10 mouse cellular contexts compared by ENCODE assay signal in genomic region chr12:86768986-86769580, GRCm38 (mm10). TPM values are rescaled to one million over a fixed set of nuclear protein-coding genes. Genes with fewer than 3 reads are reported as not detected.
DNase-seq lines count a peak whose midpoint lies in the region; ATAC-seq and TF ChIP-seq lines count a peak whose summit lies in the region.
"Had no signal": no experiment of that assay in that cellular context is flagged by ENCODE, and none has a peak within 500 bp of the region (broad histone marks: within the 10 kb centered on the region; RNA-seq: fewer than 3 reads in every experiment).

No protein-coding gene starts in this region.

- H3K36me3 ChIP-seq in intestine, postnatal 0 days (ENCODE audit: control insufficient read depth, insufficient read depth), result no peaks in the 10 kb centered on the region
- H3K36me3 ChIP-seq in intestine, embryonic 16.5 days (ENCODE audit: control insufficient read depth, insufficient read depth, low read length), result no peaks in the 10 kb centered on the region
- H3K36me3 ChIP-seq in testis, adult 2 months (ENCODE audit: control insufficient read depth, insufficient read depth, low read length), result no peaks in the 10 kb centered on the region
- H3K36me3 ChIP-seq: embryonic facial prominence, embryonic 12.5 days had no signal

- 32% methylated on average over 4 of the region's 4 CpGs for WGBS in intestine, postnatal 0 days
- 37% methylated on average over 4 of the region's 4 CpGs for WGBS in intestine, embryonic 16.5 days

- no peaks in the 10 kb centered on the region for H3K27me3 ChIP-seq in intestine, postnatal 0 days (replicated peaks; ENCODE audit: control insufficient read depth, insufficient read depth, low read length)
- H3K27me3 ChIP-seq in intestine, embryonic 16.5 days (replicated peaks; ENCODE audit: control insufficient read depth, insufficient read depth, low read length), result no peaks in the 10 kb centered on the region
- no peaks in the 10 kb centered on the region for H3K27me3 ChIP-seq in testis, adult 2 months (ENCODE audit: control insufficient read depth, insufficient read depth, low read length)
- H3K27me3 ChIP-seq: embryonic facial prominence, embryonic 12.5 days had no signal

- H3K9me3 ChIP-seq in intestine, postnatal 0 days (ENCODE audit: control insufficient read depth), result no peaks in the 10 kb centered on the region
- no peaks in the 10 kb centered on the region for H3K9me3 ChIP-seq in intestine, embryonic 16.5 days (ENCODE audit: control insufficient read depth, low read length)
- H3K9me3 ChIP-seq: embryonic facial prominence, embryonic 12.5 days had no signal

- no peak for ATAC-seq in intestine, postnatal 0 days
- ATAC-seq in intestine, embryonic 16.5 days, result no peak

- no peak overlapping the region for H3K4me3 ChIP-seq in intestine, postnatal 0 days (ENCODE audit: low read depth, low read length)
- no peak overlapping the region for H3K4me3 ChIP-seq in intestine, embryonic 16.5 days (ENCODE audit: low read length)
- no peak overlapping the region for H3K4me3 ChIP-seq in testis, adult 2 months (ENCODE audit: control insufficient read depth, low read depth, low read length)
- H3K4me3 ChIP-seq: embryonic facial prominence, embryonic 12.5 days; myocyte had no signal

- peak; percentile 89 for TF ChIP-seq CTCF in intestine, postnatal 0 days (IDR thresholded peaks at IDR 0.05; ENCODE audit: low read depth)
- peak; percentile 84; the same call in 1 of the 2 replicates for TF ChIP-seq CTCF in testis, adult 2 months (IDR thresholded peaks at IDR 0.05; ENCODE audit: control insufficient read depth, insufficient read depth, insufficient replicate concordance, low read depth, low read length)

- DNase-seq in adrenal gland, adult 2 months, result peak; percentile 83
- DNase-seq in embryo, embryonic 10.5 days (ENCODE audit: low spot score), result peak; percentile 87
- DNase-seq in heart, adult 8-10 months (ENCODE audit: low spot score), result peak; percentile 85
- peak; percentile 87 to 89 for DNase-seq in left cerebral cortex, adult 18-20 months (ENCODE audit: low spot score in 2 of 2)
- peak; percentile 30 to 67 for DNase-seq in monocyte, adult 2 months (ENCODE audit: low read depth in 1 of 2, low spot score in 2 of 2)

- TF ChIP-seq POLR2A in testis, adult 2 months (IDR thresholded peaks at IDR 0.05; ENCODE audit: control insufficient read depth, low read depth, low read length), result no peak

- no peak overlapping the region for H3K27ac ChIP-seq in intestine, postnatal 0 days (ENCODE audit: low read depth, low read length)
- H3K27ac ChIP-seq in intestine, embryonic 16.5 days (ENCODE audit: low read length), result no peak overlapping the region
- H3K27ac ChIP-seq in testis, adult 2 months (ENCODE audit: control insufficient read depth, insufficient read depth, low read depth, low read length), result no peak overlapping the region
- H3K27ac ChIP-seq: embryonic facial prominence, embryonic 12.5 days had no signal

- no peak overlapping the region for H3K9ac ChIP-seq in intestine, postnatal 0 days (ENCODE audit: low read depth, low read length)
- no peak overlapping the region for H3K9ac ChIP-seq in intestine, embryonic 16.5 days (ENCODE audit: low read depth, low read length)
- H3K9ac ChIP-seq: embryonic facial prominence, embryonic 12.5 days had no signal

- no peaks in the 10 kb centered on the region for H3K4me1 ChIP-seq in intestine, postnatal 0 days (replicated peaks; ENCODE audit: control insufficient read depth, insufficient read depth, low read length)
- H3K4me1 ChIP-seq in intestine, embryonic 16.5 days (ENCODE audit: control insufficient read depth, insufficient read depth, low read length), result peaks cover 3% of the 10 kb centered on the region; the same call in 1 of the 2 replicates
- peaks cover 5% of the 10 kb centered on the region for H3K4me1 ChIP-seq in testis, adult 2 months (ENCODE audit: control insufficient read depth, insufficient read depth, low read length)

- no peak overlapping the region for H3K4me2 ChIP-seq in intestine, postnatal 0 days (replicated peaks; ENCODE audit: low read depth)
- H3K4me2 ChIP-seq in intestine, embryonic 16.5 days (ENCODE audit: low read depth, low read length), result no peak overlapping the region
- H3K4me2 ChIP-seq: embryonic facial prominence, embryonic 12.5 days had no signal

RNA-seq across cellular contexts. Expression of gene Lrrc74a, which starts 34.9 kb away (rescaled TPM):
- not detected in 2 replicates for polyA plus RNA-seq in intestine, postnatal 0 days (2015; fragmentation: Nextera tagmentation; extraction: Ambion mirVana)
- polyA plus RNA-seq in intestine, embryonic 16.5 days (2015; fragmentation: Nextera tagmentation; extraction: Ambion mirVana), result not detected in 2 replicates
- not detected for total RNA-seq in adrenal gland, adult 2 months (2021)
- not detected in 2 replicates for polyA plus RNA-seq in adrenal gland, adult 2 months (2012; rRNA removed)
- not detected for total RNA-seq in heart, adult 8-10 months (2022)
- total RNA-seq in left cerebral cortex, adult 18-20 months (2021), result not detected
- polyA plus RNA-seq in testis, adult 2 months (2012; rRNA removed), result 75.3 and 76.4 TPM in 2 replicates
- polyA plus RNA-seq: embryonic facial prominence, embryonic 12.5 days; myocyte had no signal

RNA-seq across cellular contexts. Expression of gene Angel1, which starts 42.8 kb away (rescaled TPM):
- polyA plus RNA-seq in intestine, postnatal 0 days (2015; fragmentation: Nextera tagmentation; extraction: Ambion mirVana), result 1.6 and 2.2 TPM in 2 replicates
- polyA plus RNA-seq in intestine, embryonic 16.5 days (2015; fragmentation: Nextera tagmentation; extraction: Ambion mirVana), result 4.8 and 5.3 TPM in 2 replicates
- total RNA-seq in adrenal gland, adult 2 months (2021), result 1 to 10 TPM; 2.3 to 5.1 TPM
- polyA plus RNA-seq in adrenal gland, adult 2 months (2012; rRNA removed), result 2.7 and 3.7 TPM in 2 replicates
- 1 to 10 TPM; 2.9 to 4.6 (median 3.8) TPM for total RNA-seq in heart, adult 8-10 months (2022)
- total RNA-seq in left cerebral cortex, adult 18-20 months (2021), result 1 to 10 TPM; 8.2 TPM
- 188 and 191 TPM in 2 replicates for polyA plus RNA-seq in testis, adult 2 months (2012; rRNA removed)

Comparison
In these comparisons a context has a peak if more than half of its experiments do, and no peak if none do; other contexts are left out.
1. RNA of gene Lrrc74a, which starts 34.9 kb away (polyA plus RNA-seq): 75.3 to 76.4 TPM in testis, adult 2 months; not detected in intestine, postnatal 0 days, not detected in intestine, embryonic 16.5 days and not detected in adrenal gland, adult 2 months; every median in the first group is over 10 times any median in the second.
2. RNA of gene Angel1, which starts 42.8 kb away (polyA plus RNA-seq): 188 to 191 TPM in testis, adult 2 months; 4.8 to 5.3 TPM in intestine, embryonic 16.5 days, 2.7 to 3.7 TPM in adrenal gland, adult 2 months and 1.6 to 2.2 TPM in intestine, postnatal 0 days; every median in the first group is over 10 times any median in the second.
3. Peak in every context shown above with its lines, with median percentiles within 50 percentile points of each other: DNase-seq.